Mouse (Mus musculus): Measurements from ENCODE around the gene Nsmce3.

Gene Nsmce3

GRCm38 (mm10) chr7:64862978-64863377, 9.8 kb downstream of the Nsmce3 start:
- DNase-seq (ENCODE audit: low read depth, low spot score), result no peak

GRCm38 (mm10) chr7:64856526-64857082, 16.2 kb downstream of the Nsmce3 start:
- DNase-seq (ENCODE audit: low read depth, low spot score), result no peak

GRCm38 (mm10) chr7:64855976-64856375, 16.8 kb downstream of the Nsmce3 start:
- DNase-seq (ENCODE audit: low read depth, low spot score), result no peak

GRCm38 (mm10) chr7:64855389-64855927, 17.3 kb downstream of the Nsmce3 start:
- DNase-seq (ENCODE audit: low read depth, low spot score), result no peak

- no peak for DNase-seq (ENCODE audit: low read depth, low spot score)
These were observed 22.0 kb downstream of the Nsmce3 start for GRCm38 (mm10) chr7:64850791-64851190.

GRCm38 (mm10) chr7:64847366-64847899, 25.4 kb downstream of the Nsmce3 start:
- DNase-seq (ENCODE audit: low read depth, low spot score), result no peak

GRCm38 (mm10) chr7:64846061-64846460, 26.7 kb downstream of the Nsmce3 start:
- no peak for DNase-seq (ENCODE audit: low read depth, low spot score)

- no peak for DNase-seq (ENCODE audit: low read depth, low spot score)
These were observed 31.7 kb downstream of the Nsmce3 start for GRCm38 (mm10) chr7:64840946-64841659.

GRCm38 (mm10) chr7:64840576-64840895, 32.3 kb downstream of the Nsmce3 start:
- DNase-seq (ENCODE audit: low read depth, low spot score), result no peak

GRCm38 (mm10) chr7:64839801-64840575, 32.8 kb downstream of the Nsmce3 start:
- DNase-seq (ENCODE audit: low read depth, low spot score), result no peak

GRCm38 (mm10) chr7:64839281-64839680, 33.5 kb downstream of the Nsmce3 start:
- no peak for DNase-seq (ENCODE audit: low read depth, low spot score)

- DNase-seq (ENCODE audit: low read depth, low spot score), result no peak
These were observed 42.4 kb downstream of the Nsmce3 start for GRCm38 (mm10) chr7:64830214-64830995.

GRCm38 (mm10) chr7:64821081-64821480, 51.7 kb downstream of the Nsmce3 start:
- DNase-seq (ENCODE audit: low read depth, low spot score), result no peak

- no peak for DNase-seq (ENCODE audit: low read depth, low spot score)
These were observed 53.1 kb downstream of the Nsmce3 start for GRCm38 (mm10) chr7:64819683-64820082.
